Mouse (Mus musculus) kidney, adult 2 months (tissue): ENCODE results near the gene Sptbn1.

Experiments used
- CTCF ChIP-seq: fragments of 200-500 bp; conservative IDR thresholded peaks from 2 replicates; pipeline ENCODE4 v1.5.1; 2011; ENCODE audit warnings: low read depth, mild to moderate bottlenecking, control low read depth, low read length, moderate library complexity, mixed read lengths; ENCODE audit not compliant: insufficient read depth, insufficient read length
- POLR2A ChIP-seq: fragments of 200-500 bp; IDR thresholded peaks from one replicate; pipeline ENCODE4 v1.6.1; 2011; ENCODE audit warnings: low read depth, low read length, control low read depth

- TF ChIP-seq CTCF: no peak
- no peak for TF ChIP-seq POLR2A
Measured at GRCm38 (mm10) chr11:30131640-30132039, 136.3 kb downstream of the Sptbn1 start.
